Mouse (Mus musculus) megakaryocyte, adult 5-6 weeks (primary cell): ENCODE data around the gene Rmnd5a. TPM values are rescaled to one million over a fixed set of nuclear protein-coding genes. Genes with fewer than 3 reads are reported as not detected.
"Not testable (repeated sequence)": the region's sequence is repeated elsewhere in the genome, so short reads cannot be mapped to it uniquely, and the experiment has no call there.

ENCODE experiments used
- ATAC-seq: 2 replicates; pipeline ENCODE4 v1.8.0; 2016; ENCODE audit warnings: mild to moderate bottlenecking, inconsistent platforms; ENCODE audit not compliant: poor library complexity, severe bottlenecking
- total RNA-seq, 2 experiments: library from RNA; stranded (forward) in 1 of 2; stranded (reverse) in 1 of 2; fragments of 153-499, 151-499 nt in 1 of 2; fragments of 221-1000, 200-1000 nt in 1 of 2; gene quantifications; 2 replicates each; pipeline versions ENCODE4 v1.2.3 to v1.2.4; 2015 to 2017

Gene Rmnd5a
- 40.7 and 40.9 TPM in 2 replicates for total RNA-seq (2015)
- total RNA-seq (2017): 49.8 and 52.5 TPM in 2 replicates

DNA sequence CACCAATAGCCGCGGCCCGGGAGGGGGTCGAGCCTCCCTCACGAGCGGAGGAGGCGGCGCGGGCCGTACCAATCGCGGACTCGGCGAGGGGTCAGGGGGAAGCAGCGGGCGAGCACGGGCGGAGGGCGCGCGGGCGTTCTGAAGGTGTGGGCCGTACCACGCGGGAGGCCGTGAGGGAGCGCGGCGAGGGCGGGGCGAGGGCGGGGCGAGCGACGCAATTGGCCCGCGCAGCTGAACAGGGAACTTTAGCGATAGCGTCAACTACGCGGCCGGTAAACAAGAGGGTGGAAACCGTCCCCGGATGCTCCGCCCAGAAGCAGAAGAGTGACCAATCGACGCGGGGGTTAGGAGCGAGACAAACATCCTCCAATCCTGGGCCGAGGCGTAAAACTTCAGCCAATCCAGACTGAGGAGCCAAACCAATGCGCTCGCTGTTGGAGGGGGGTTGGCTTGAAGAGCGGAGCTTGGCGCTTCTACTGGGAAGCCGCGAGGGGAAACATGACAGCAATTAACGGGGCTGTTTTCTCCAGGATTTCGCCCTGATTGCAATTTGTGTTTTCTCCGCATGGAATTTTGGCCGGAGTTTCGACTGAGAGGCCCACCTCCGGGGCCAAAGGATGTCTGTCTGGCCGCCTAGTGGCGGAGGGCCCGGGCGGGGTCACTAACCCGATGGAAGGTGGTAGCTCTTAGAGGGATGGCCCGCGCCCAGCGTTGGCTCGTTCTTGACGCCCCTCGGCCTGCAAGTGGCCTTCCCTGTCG is at the start of gene Rmnd5a:
Rmnd5a (minus strand) TSS at position 146 of the 759 bp plus-strand sequence.
- ATAC-seq: peak; percentile 85

DNA sequence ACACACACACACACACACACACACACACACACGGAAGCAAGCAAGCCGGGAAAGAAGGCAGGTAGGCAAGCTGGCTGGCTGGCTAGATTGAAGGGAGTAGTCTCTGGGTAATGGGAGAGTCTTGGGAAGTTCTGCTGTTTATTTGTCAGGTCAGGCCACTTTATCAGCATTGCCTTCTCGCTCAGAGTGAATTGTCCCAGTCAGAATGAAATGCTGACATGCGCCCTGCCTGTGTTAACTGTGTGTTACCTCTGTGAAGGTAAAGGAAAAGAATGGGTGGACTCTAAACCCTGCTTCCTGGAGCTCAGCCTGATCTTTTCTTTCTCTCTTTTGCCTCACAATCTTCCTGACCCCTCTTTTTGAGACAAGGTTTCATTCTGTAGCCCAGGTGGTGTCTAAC is 47.5 kb upstream of the Rmnd5a start:
- no peak for ATAC-seq

DNA sequence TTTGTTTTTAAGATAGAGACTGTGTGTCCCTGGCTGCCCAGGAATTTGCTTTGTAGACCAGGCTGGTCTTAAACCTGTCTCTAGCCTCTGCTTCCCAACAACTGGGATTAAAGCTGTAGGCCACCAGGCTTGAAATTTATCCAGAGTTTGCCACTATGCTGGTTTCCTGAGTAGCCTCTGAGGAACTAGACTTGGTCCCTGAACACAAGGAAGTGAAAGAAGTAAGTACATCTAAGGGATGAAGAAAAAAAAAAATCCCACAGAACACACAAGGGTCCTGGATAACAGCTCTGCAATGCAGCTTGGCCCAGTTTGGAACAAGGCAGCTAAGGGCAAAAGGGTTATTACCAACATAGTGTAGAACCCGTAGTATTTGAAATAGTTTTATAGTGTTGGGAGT is 46.4 kb upstream of the Rmnd5a start:
- no peak for ATAC-seq

DNA sequence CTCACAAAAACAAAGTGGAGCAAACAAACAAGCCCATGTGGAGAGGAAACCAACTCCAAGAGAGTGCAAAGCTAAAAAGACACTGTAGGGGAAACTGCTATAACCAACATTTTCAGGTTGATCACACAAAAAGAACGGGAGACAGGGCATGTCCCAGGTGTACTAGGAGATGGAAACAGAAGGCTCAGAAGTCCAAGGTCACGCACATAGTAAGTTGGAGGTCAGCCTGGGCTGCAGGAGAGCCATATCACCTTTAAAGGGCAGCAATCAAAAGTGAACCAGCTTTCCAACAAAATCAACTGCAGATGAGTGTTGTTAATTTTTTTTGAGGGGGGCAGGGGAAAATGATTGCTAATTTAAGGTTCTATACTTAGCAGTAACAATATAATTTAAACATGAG is 45.8 kb upstream of the Rmnd5a start:
- no peak for ATAC-seq

DNA sequence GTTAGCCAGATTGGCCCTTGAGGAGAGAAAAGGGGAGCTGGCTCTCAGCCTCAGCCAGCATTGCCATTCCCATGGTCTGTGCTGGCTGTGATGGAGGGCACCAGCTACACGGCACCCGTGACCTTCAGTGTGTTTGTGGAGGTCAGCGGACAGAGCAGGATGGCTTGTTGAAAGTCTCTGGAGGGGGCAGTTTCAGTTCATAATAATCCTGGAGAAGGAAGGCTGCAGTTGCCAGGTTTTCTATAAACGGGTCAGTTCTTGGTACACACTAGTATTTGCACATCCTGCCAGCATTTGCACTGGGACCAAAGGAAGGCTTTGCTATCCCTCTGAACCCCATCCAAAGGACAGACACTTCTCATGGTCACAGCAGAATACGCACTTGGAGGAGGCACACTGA is 44.8 kb upstream of the Rmnd5a start:
- ATAC-seq: no peak

DNA sequence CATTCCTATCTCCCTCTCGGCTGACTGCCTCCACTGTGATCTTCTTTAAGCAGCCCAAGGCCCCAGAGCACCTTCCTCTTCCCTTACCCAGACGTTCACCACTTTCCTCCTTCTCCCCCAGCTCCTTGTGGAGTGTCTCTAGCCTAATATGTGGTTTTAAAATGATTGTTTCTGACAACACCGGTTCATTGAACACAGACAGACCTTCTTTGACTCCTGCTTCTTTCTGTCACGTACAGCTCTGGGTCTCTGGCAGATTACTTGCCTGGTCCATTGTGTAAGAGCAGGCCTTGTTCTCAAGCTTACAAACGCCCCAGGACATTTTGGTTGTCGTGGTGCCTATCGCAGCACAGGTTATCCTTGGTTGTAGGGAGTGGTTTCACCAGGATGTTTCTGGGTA is 40.7 kb upstream of the Rmnd5a start:
- no peak for ATAC-seq

DNA sequence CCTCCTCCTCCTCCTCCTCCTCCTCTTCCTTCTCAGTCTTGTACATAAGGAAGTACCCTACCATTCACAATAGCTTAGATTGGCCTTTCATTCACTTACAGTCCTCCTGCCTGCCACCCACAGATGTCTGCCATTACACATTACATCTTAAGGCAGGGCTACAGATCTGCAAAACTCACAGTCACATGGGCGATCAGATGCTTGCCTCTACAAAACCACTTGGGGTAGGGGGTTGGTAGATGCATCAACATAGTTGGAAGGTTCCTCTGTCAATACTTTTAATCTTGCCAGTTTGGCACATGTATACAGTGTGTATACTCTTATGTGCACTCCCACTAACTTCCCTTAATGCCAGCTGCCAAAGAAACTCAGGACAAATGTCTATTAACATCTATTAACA is 39.7 kb upstream of the Rmnd5a start:
- no peak for ATAC-seq

DNA sequence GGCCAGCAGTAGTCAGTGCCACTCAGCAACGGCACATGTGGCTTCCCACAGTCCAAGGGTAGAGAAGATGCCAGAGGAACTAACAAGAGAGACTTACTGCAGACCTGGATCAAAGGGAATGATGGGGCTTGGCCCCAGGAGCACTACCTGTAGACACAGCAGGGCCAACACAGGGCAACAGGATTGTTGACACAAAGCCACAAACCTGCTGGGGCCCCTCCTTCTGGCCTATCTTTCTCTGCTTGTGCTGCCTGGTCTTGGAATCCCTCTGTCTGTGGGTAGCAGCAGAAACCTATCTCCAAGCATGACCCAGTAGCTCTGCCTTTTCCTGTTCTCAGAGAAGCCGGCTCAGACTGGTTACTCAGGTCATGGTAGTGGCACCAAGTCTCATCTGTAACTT is 39.2 kb upstream of the Rmnd5a start:
- ATAC-seq: not testable (repeated sequence)

DNA sequence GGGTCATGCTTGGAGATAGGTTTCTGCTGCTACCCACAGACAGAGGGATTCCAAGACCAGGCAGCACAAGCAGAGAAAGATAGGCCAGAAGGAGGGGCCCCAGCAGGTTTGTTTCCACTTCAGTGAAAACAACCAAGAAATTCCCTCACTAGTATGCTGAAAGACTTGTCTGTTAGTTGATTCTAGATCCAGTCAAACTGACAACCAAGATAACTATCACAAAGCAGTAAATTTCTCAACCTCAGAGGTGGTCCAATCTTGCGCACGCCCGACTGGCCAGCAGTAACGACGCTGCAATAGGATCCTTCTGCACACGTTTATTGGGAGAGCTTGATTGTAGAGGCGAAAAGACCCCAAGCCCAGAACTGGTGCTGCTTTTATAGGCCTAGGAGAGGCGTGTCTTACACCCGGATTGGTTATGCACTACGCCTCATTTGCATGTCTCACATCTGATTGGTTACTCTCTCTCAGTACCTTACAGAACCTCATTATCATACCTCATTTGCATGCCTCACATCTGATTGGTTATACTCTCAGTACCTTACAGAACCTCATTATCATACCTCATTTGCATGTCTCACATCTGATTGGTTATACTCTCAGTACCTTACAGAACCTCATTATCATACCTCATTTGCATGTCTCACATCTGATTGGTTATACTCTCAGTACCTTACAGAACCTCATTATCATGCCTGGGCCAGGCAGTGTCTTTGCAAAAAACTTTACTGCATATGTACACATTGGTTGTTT is 38.6 kb upstream of the Rmnd5a start:
- ATAC-seq: not testable (repeated sequence)

DNA sequence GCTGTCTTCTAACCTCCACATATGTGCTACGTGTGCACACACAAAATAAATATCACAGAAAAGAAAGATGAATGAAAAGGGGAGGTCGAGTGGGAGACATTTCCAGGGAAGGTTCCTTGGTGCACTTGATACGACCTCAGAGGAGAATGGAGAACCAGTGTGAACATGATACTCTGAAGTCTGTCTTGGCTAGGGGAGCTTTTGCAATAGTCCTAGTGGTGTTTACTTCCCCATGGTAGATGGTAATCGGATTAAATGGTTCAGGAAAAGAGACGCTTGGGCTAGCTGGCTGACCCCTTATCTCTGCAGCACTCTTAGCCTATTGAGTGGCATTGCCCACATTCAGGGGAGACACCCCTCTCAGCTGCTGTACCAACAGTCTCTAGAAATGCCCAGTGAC is 36.3 kb upstream of the Rmnd5a start:
- peak; percentile 72 for ATAC-seq

DNA sequence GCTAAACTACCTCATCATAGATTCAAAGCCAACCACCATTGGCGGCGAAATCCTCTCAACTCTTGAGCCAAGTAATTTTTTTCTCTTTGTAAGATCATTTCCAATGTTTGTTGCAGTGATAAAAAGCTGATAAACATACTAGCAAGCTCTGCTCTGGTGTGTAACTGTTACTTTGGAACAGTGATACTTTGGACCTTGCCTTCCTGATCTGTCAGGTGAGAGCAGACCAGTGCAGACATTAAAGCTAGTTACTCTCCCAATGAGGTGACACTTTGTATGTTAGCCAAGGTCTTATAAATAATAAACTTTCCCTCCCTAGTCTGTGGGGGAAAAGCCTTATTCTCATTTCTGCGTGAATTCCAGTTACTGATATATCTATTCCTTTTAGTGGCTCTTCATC is 35.2 kb upstream of the Rmnd5a start:
- ATAC-seq: no peak

DNA sequence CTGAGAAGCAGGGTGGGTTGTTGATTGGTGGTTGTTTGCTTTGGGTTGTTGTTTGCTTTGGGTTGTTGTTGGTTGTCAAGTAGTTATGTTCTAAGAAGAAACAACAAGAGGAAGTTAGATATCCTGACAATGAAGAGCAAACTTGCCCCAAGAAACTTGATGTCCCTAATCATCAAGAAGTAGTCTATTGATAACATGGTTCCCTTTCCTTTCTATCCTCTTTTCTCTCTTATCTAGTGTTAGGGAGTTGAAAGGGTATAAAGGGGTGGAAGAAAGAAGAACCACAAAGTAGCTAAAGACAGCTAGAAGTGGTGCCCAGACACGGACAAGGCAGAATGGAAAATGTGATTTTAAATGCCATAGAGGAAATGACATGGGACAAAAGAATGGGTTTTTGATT is 32.3 kb upstream of the Rmnd5a start:
- ATAC-seq: no peak

DNA sequence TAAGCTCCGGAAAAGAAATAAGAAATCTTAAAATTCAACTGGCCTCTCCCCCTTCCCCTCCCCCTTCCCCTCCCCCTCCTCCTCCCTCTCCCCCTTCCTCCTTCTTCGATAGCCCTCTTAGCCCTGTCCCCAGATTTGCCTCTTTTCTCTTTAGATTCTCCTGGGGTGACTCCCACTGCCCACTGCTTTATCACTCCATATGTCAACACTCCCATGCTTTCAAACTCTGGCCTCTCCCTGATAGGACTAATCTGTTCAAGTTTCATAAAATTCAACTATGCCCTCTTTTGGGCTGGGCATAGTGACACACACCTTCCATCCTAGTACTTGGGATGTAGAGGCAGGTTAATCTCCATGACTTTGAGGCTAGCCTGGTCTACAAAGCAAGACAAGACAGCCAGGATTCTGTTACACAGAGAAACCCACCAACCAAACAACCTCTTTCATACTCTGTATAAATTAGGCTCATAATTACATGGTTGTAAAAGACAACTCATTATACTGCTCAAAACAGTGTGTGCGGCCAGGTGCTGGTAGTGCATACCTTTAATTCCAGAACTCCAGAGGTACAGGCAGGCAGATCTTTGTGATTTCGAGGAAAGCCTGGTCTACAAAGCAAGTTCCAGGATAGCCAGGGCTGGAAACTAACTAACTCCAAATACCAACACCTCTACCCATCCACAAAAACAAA is 31.5 kb upstream of the Rmnd5a start:
- ATAC-seq: no peak

DNA sequence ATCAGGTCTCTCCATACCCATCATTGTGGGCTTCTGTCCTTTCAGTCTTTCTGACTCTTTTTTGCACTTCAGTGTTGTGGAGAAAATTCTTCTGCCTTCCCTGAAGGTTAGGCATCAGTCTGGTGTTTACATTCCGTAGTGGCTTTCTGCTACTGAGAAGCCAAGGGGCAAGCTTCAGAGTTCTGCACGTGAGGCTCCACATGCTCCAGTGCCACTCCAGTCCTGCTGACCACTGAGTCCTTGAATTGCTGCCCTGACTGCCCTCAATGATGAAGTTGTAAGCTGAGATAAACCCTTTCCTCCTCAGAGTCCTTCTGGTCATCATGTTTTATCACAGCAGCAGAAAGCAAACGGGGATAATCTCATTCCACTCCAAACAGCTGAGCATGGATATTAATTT is 28.9 kb upstream of the Rmnd5a start:
- no peak for ATAC-seq

DNA sequence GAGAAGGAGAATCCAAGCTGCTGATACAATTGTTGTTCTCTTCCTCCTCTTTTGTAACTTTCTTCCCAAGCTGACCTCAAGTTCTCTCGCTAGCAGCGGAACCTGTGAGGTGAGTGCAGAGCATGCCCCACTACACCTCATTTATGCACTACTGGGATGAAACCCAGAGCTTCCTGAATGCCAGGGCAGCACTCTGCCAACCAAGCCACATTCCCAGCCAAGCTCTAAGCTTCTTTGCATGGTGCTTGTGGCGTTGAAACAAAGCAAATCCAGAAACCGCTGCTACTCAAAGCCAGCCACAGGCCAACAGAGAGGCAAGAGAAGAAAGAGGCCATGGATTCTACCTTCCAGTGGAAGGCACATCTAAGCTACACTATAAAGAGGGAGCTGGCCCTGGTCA is 27.3 kb upstream of the Rmnd5a start:
- ATAC-seq: no peak

DNA sequence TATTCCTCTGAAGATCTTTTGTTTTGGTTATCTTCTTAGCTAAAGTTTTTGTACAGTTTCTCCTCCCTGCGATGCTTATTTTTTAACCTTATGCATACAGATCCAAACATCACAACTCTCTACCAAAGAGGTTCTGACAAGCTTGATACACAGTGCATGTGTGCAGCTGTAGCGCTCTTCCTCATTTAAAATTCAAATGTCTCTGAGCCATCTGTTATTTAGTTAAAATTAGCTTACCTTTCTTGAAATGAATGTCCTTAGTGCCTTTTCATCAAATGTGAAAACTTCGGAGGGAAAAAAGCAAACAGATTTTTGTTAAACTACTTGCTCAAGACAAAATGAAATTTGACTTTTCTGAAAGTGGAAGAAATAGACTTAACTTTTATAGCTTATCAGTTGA is 24.7 kb upstream of the Rmnd5a start:
- ATAC-seq: no peak

DNA sequence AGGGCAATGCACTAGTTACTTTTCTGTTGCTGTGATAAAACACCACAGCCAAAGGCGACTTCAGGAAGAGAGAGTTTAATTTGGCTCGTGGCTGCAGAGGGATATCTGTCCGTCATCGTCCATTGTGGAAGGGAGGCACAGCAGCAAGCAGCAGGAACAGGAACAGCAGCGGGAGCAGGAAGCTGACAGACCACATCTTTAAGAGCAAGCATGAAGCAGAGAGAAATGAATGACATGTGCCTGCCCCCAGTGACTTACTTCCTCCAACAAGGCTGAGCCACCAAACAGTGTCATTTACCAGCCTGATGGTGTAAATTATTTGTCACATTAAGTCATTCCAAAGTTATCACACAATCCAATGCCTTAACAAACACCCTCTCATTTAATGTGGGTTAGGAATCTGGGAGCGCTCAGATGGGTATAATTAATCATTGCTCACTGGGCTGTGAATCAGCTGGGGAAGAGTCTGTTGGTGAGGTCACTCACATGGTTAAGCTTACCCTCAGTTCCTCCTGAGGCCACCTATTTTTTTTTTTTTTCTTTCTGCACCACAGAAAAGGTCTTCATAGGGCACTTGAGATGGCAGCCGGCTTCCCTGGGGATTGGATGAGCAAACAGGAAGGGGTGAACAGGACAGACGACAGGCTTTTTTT is 17.6 kb upstream of the Rmnd5a start:
- ATAC-seq: 0 out of 2 replicates have a peak, but pooled peaks have one; percentile 49

DNA sequence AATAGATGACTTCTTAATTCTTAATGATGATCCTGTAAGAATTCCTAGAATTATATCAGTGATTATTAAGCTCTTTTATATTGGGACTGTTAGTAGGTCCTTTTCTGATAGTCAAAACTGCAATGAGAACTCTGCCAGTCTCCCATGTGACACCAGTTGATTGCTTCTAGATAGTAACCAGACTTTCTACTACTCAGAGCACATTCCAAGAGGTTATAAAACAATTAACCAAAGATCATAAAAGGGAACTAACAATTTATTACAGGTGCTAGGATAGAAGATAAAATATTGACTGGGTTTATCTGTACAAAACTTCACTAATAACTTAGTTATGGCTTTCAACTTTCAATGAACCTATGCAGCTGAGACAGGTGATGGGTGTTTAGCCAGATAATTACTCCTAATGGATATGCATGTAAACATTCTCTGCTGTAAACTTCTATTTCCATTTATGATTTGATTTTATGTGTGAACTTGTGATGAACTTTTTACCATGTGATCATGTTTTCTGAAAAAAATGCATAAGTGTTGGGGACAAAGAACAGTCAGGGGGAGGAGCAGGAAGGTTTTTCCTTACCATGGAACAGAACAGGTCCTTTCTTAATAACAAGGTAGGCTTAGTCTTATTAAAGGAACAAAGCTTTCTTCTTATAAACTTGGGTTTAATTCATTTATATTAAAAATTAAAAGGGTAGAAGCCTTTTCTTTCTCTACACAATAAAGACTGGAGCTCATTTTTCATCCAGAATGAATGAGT is 13.7 kb upstream of the Rmnd5a start:
- not testable (repeated sequence) for ATAC-seq

DNA sequence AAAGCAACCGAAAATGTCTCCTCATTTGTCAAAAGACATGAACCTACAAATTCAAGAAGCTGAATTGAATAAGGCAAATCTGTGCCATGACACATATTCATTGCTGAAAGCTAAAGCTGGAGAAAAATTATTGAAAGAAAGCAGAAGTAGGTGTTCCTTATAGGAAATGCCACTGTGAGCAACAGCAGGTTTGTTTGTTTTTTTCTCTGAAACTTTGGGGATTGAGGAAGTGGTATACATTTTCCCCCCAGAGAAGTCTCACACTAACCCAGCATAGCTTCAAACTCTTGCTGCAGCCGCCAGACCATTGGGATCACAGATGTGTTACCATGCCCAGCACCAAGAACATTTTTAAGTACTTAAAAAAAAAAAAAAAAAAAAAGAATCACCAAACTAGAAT is 12.4 kb upstream of the Rmnd5a start:
- peak; percentile 74 for ATAC-seq

DNA sequence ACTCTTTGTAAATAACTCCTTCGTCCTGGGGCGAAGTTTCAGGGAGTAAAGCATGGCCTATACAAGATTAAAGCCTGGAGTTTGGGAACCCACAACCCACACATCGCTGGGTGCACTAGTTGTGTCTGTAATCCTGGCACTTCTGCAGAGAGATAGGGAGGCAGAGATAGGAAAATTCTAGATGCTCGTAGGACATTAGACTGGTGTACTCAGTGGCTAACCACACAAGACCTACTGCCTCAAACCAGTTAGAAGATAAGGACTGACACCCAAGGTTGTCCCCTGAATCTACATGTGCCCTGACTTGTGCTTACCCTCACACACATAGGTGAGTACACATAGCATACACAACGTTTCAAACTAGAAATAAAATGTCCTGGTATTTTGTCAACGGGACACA is 5.1 kb upstream of the Rmnd5a start:
- ATAC-seq: no peak

DNA sequence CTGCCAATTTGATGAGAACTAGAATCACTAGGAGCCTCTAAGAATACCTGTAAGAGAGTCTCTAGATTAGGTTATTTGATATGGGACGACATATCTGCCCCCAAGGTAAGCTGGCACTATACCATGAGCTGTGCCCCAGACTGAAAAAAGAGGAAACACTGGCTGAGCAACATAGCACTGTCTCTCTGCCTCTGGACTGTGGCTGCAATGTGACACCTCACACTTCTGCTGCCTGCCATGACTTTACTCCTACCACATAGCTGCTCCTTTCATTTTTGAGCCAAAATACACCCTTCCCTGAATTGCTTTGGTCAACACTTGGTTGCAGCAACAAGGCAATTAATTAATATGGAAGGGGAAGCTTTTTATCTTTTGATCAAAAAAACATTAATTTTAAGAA is 4.3 kb upstream of the Rmnd5a start:
- ATAC-seq: no peak
